Mouse (Mus musculus) cerebellum, adult 2 months (tissue): Measurements from ENCODE around the gene Zfp111. TPM values are rescaled to one million over a fixed set of nuclear protein-coding genes. Genes with fewer than 3 reads are reported as not detected.

Experiments used
- DNase-seq, 2 experiments: peaks; one replicate each; pipeline ENCODE4 v3.0.0; 2021
- H3K27ac ChIP-seq: fragments of 200-500 bp; 2 replicates; pipeline ENCODE4 v1.5.1; 2012; ENCODE audit warnings: low read length, control low read depth, inconsistent platforms; ENCODE audit not compliant: insufficient read depth
- H3K27me3 ChIP-seq: fragments of 200-500 bp; 2 replicates; pipeline ENCODE4 v1.6.1; 2012; ENCODE audit warnings: inconsistent platforms, mild to moderate bottlenecking, low read length, moderate library complexity; ENCODE audit not compliant: control insufficient read depth, insufficient read depth
- H3K4me1 ChIP-seq: fragments of 200-500 bp; 2 replicates; pipeline ENCODE4 v1.6.1; 2011; ENCODE audit warnings: low read length; ENCODE audit not compliant: control insufficient read depth, insufficient read depth
- H3K4me3 ChIP-seq: fragments of 200-500 bp; replicated peaks from 2 replicates; pipeline ENCODE3; 2011; ENCODE audit warnings: mild to moderate bottlenecking, low read depth, low read length, control low read depth; ENCODE audit not compliant: insufficient read depth
- CTCF ChIP-seq: fragments of 200-500 bp; IDR thresholded peaks from 2 replicates; pipeline ENCODE4 v1.5.1; 2011; ENCODE audit warnings: low read depth, mild to moderate bottlenecking, control low read depth, low read length, moderate library complexity, borderline replicate concordance; ENCODE audit not compliant: insufficient read depth
- POLR2A ChIP-seq: fragments of 200-500 bp; IDR thresholded peaks from 2 replicates; pipeline ENCODE4 v1.6.1; 2011; ENCODE audit warnings: low read length, control low read depth, borderline replicate concordance; ENCODE audit not compliant: insufficient read depth
- WGBS: fragments of 180-500 bp; shearing (Covaris S2); methylation state at CpG from one replicate; pipeline ENCODE4 v1.1.7; 2018; 5-methylcytosine and 5-hydroxymethylcytosine counted together
- polyA plus RNA-seq: library from polyadenylated mRNA; depleted of rRNA; stranded (reverse); fragments of >200 nt; gene quantifications from 2 replicates; pipeline ENCODE4 v1.2.3, GENCODE M21; 2012; rRNA removed

Gene Zfp111
- polyA plus RNA-seq, 1 experiment = 5.5 TPM

DNA sequence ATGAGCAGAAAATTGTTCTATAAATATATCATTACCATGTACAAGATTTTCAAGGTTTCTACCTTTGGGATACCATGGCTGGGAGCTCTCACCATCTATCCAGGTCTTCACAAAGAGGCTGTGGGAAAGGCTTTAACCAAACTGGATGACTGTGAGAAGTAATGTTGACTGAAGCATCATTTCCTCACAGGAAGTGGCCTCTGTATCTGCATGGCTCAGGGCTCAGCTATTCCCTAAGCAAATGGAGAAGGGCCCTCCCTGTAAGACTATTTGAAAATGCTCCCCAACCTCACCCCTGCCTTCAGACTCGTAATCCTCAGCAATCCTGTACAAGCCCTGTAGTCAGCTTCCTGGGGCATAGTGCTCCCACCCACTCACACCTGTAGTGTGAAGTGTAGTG, 23.6 kb downstream of the Zfp111 start:
- no peak for DNase-seq
- H3K4me1 ChIP-seq = no peaks in the 10 kb centered on the region
- WGBS = 56% methylated on average over 1 of the region's 1 CpGs
- H3K27ac ChIP-seq = no peak overlapping the region
- no peak overlapping the region for H3K4me3 ChIP-seq
- no peaks in the 10 kb centered on the region for H3K27me3 ChIP-seq
- TF ChIP-seq CTCF = no peak
- no peak for TF ChIP-seq POLR2A

DNA sequence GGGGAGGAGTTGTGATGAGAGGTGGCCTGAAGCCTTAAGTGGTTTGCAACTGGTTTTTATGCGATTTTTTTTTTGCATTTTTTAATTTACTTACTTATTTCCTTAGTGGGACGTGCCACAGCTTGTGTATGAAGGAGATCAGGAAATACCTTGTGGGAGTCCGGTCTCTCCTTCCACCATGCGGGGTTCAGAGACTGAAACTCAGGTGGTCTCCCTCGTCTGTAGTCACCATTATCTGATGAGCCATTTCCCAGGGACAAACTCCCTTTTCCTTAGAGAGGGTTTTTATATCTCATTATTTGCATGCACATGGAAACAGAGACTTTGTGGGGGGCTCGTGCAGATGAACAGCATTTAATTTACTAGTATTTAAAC, 35.9 kb downstream of the Zfp111 start:
- no peak for DNase-seq
- Histone ChIP-seq H3K27ac (no peak overlapping the region), H3K4me3 (peak overlapping the region; percentile 85), H3K4me1 (no peaks in the 10 kb centered on the region), H3K27me3 (no peaks in the 10 kb centered on the region)
- 41% methylated on average over 6 of the region's 6 CpGs for WGBS
- TF ChIP-seq CTCF (no peak), POLR2A (no peak)

DNA sequence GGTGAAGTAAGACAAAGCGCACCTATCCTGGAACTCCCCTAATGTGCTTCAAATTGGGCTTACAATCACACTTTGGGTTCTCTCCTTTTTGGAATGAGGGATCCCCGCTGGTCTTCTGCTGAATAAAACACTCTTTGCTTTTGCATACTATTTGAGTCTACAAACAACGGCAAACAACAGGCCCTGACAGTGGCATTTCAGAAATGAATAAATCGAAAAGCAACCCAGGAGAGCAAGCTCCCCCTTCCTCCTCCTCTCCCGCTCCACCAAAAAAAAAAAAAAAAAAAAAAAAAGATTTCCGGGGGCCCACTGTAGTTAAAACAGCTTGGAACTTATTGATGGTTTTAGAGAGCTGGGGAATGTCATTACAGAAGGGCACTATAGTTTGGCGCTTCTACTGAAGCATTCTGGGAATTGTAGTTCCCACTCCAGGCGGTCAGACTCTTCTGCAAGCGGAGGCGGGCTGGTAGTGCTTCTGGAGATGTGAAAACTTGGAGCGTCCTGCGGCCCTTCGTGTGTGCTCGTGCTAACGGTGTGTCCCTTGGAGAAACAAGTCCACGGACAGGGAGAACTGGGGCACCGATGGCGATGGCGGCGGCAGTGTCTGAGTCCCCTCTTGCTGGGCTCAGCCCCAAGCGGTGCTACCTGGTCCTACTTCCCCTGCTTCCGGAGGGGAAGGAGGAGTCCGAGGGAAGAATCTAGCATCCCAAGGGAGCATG, 36.5 kb downstream of the Zfp111 start, which contains the start of gene Zfp114:
Zfp114 (plus strand) TSS at position 443 of the 719 bp plus-strand sequence.
- 11% methylated on average over 23 of the region's 23 CpGs for WGBS
- DNase-seq = peak; percentile 80 to 87

DNA sequence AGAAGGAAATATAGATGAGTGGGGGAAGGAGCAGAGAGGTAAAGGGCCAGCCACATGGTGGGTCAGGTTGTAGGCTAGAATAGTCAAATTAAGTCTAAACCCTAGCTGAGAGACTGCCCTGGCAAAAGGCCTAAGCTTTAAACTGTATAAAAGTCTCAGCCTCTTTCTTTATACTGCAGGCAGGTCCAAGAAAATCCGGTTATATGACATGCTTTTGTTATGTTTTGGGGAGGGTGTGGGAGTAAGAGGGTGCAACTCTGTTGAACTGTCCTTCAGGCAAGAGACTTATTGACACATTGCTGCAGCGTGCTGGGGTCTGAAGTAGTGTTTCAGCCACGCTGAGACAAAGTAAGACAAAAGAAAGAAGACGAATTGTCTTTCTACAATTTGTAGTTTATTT, 39.1 kb downstream of the Zfp111 start:
- TF ChIP-seq POLR2A (no peak), CTCF (no peak)
- no peak overlapping the region for H3K27ac ChIP-seq
- no peak for DNase-seq
- no peak overlapping the region for H3K4me3 ChIP-seq
- WGBS = 60% methylated on average over 4 of the region's 4 CpGs
- no peaks in the 10 kb centered on the region for H3K4me1 ChIP-seq
- H3K27me3 ChIP-seq = no peaks in the 10 kb centered on the region

More for the DNA sequence above, 36.5 kb downstream of the Zfp111 start, which contains the start of gene Zfp114:
- Histone ChIP-seq H3K4me3 (peak within 1 kb of the TSS; percentile 85), H3K27me3 (no peaks in the 10 kb centered on the region), H3K27ac (peak within 1 kb of the TSS; percentile 27), H3K4me1 (no peaks in the 10 kb centered on the region)
- TF ChIP-seq CTCF (no peak), POLR2A (peak; percentile 66; the same call in 1 of the 2 replicates)

DNA sequence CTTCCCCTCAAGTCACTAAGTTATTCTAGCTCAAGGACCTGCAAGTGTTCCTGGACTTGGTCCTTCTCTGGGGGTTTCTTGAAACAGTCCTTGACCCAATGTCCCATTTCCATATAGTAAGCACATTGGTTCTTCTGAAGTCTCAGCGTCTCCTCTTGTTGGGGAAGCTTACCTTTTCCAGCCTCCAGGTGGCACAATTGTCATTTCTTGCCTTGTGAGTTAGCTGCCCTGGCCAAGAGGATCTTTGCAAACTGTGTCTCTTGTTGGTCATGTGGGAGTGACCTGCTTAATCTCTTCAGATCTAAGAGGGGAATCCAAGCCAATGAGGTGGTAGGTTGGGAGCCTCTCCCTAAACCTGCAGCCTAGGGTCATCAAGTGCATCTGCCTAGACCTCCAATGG, 58.0 kb downstream of the Zfp111 start:
- H3K27ac ChIP-seq = no peak overlapping the region
- no peak for TF ChIP-seq CTCF
- TF ChIP-seq POLR2A = no peak
- 11% methylated on average over 1 of the region's 1 CpGs for WGBS
- H3K4me1 ChIP-seq = no peaks in the 10 kb centered on the region
- no peaks in the 10 kb centered on the region for H3K27me3 ChIP-seq
- no peak for DNase-seq
- no peak overlapping the region for H3K4me3 ChIP-seq

Other genes starting within 250 kb of the Zfp111 start
- gene Vmn1r181, start 236.8 kb downstream of the Zfp111 start, polyA plus RNA-seq = not detected in 2 replicates
- not detected in 2 replicates for gene V1rd19, start 209.8 kb downstream of the Zfp111 start, polyA plus RNA-seq
- not detected in 2 replicates for gene Vmn1r183, start 158.2 kb downstream of the Zfp111 start, polyA plus RNA-seq
- gene Zfp180, start 129.5 kb downstream of the Zfp111 start, polyA plus RNA-seq = 35.3 and 36.3 TPM in 2 replicates
- gene Zfp112, start 99.1 kb downstream of the Zfp111 start, polyA plus RNA-seq = 7.7 and 8.1 TPM in 2 replicates
- gene Zfp235, start 77.3 kb downstream of the Zfp111 start, polyA plus RNA-seq = 20.2 and 21.4 TPM in 2 replicates
- gene Zfp114, start 36.4 kb downstream of the Zfp111 start, polyA plus RNA-seq = 2.2 and 3.0 TPM in 2 replicates
- gene Zfp109, start 26.1 kb upstream of the Zfp111 start, polyA plus RNA-seq = 6.5 and 7.2 TPM in 2 replicates
- gene Zfp108, start 43.4 kb upstream of the Zfp111 start, polyA plus RNA-seq = 5.7 and 6.1 TPM in 2 replicates
- gene Zfp93, start 59.0 kb upstream of the Zfp111 start, polyA plus RNA-seq = 8.8 and 9.2 TPM in 2 replicates
- gene Zfp61, start 89.8 kb upstream of the Zfp111 start, polyA plus RNA-seq = 33.0 and 36.4 TPM in 2 replicates
- 18.2 and 18.3 TPM in 2 replicates for gene Zfp94, start 105.2 kb upstream of the Zfp111 start, polyA plus RNA-seq
- gene Tescl, start 122.5 kb upstream of the Zfp111 start, polyA plus RNA-seq = 0.22 and 0.39 TPM in 2 replicates
- gene Lypd5, start 137.8 kb upstream of the Zfp111 start, polyA plus RNA-seq = not detected in 2 replicates
- gene Kcnn4, start 158.8 kb upstream of the Zfp111 start, polyA plus RNA-seq = 0.49 and 0.59 TPM in 2 replicates
- 89.3 and 95.5 TPM in 2 replicates for gene Smg9, start 188.2 kb upstream of the Zfp111 start, polyA plus RNA-seq
- not detected in 2 replicates for gene Irgc1, start 240.9 kb upstream of the Zfp111 start, polyA plus RNA-seq